Mouse (Mus musculus) stomach, postnatal 0 days (tissue): ENCODE measurements at regions not wholly inside any gene's neighbourhood (a gene's known extent, or its start where the extent isn't known, plus 50 kb on each side); places are given as distances from the start of the nearest gene placed in this dataset.

Source experiments
- CTCF ChIP-seq: IDR thresholded peaks from 2 replicates; pipeline ENCODE4 v1.5.1; 2016; ENCODE audit warnings: antibody characterized with exemption, low read depth, mild to moderate bottlenecking, moderate library complexity
- EP300 ChIP-seq: optimal IDR thresholded peaks from 2 replicates; pipeline ENCODE3; 2016; ENCODE audit warnings: antibody characterized with exemption

DNA sequence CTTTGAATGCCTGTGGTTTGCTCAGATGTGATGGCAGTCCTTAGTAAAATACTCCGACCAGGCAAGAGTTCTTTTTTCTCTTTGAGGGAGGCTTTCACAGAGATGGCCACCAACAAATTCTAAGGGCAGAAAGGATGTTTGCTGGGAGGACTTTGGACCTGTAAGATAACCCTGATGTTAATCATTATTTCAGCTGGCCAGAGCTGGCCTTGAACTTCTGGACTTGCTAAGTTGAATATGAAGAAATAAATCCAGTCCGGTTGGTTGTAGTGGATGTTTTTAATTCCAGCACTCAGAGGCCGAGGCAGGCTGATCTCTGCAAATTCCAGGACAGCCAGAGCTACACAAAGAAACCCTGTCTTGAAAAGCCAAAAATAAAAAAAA, 222.9 kb upstream of the Klf3 start:
- TF ChIP-seq CTCF: no peak
- TF ChIP-seq EP300: no peak
